Mouse (Mus musculus) forebrain, embryonic 10.5 days (tissue): ENCODE results near the gene Patj. TPM values are rescaled to one million over a fixed set of nuclear protein-coding genes. Genes with fewer than 3 reads are reported as not detected.

Experiments
- DNase-seq: peaks from one replicate; pipeline ENCODE4 v3.0.0-alpha.2; 2017; ENCODE audit warnings: low spot score; ENCODE audit errors: extremely low spot score
- H3K27ac ChIP-seq: fragments of 300-500 bp; sonication (generic); 2 replicates; pipeline ENCODE4 v1.5.1; 2016; ENCODE audit warnings: mild to moderate bottlenecking
- H3K27me3 ChIP-seq: fragments of 300-500 bp; sonication (generic); 2 replicates; pipeline ENCODE4 v1.6.1; 2016; ENCODE audit warnings: mild to moderate bottlenecking; ENCODE audit not compliant: poor library complexity, severe bottlenecking
- H3K36me3 ChIP-seq: fragments of 300-500 bp; sonication (generic); replicated peaks from 2 replicates; pipeline ENCODE4 v1.6.1; 2016; ENCODE audit warnings: mild to moderate bottlenecking, moderate library complexity
- H3K4me1 ChIP-seq: fragments of 300-500 bp; sonication (generic); 2 replicates; pipeline ENCODE4 v1.6.1; 2016
- H3K4me3 ChIP-seq: fragments of 300-500 bp; sonication (generic); 2 replicates; pipeline ENCODE4 v1.5.1; 2016; ENCODE audit warnings: mild to moderate bottlenecking, moderate library complexity
- H3K9me3 ChIP-seq: fragments of 300-500 bp; sonication (generic); 2 replicates; pipeline ENCODE4 v1.6.1; 2016; ENCODE audit warnings: mild to moderate bottlenecking, moderate library complexity
- WGBS: fragments of 180-500 bp; shearing (Covaris S2); methylation state at CpG from one replicate; pipeline ENCODE4 v1.1.7; 2016; 5-methylcytosine and 5-hydroxymethylcytosine counted together
- polyA plus RNA-seq: library from polyadenylated mRNA; unstranded; fragments of >200 nt; fragmentation: Nextera tagmentation; extraction: Ambion mirVana; gene quantifications from 2 replicates; pipeline ENCODE4 v1.2.1, GENCODE M21; 2016

The Patj gene
- polyA plus RNA-seq, 1 experiment from 2014 or later = 11.2 TPM

- H3K27me3 ChIP-seq = no peaks in the 10 kb centered on the region
- H3K4me3 ChIP-seq = no peak overlapping the region
- no peaks in the 10 kb centered on the region for H3K4me1 ChIP-seq
- no peaks in the 10 kb centered on the region for H3K9me3 ChIP-seq
- H3K27ac ChIP-seq = no peak overlapping the region
- 73% methylated on average over 5 of the region's 5 CpGs for WGBS
- DNase-seq = no peak
- H3K36me3 ChIP-seq = 0 out of 2 replicates have a peak, but pooled peaks cover 6% of the 10 kb centered on the region
Measured at GRCm38 (mm10) chr4:98500182-98500581, 104.6 kb downstream of the Patj start.

GRCm38 (mm10) chr4:98500875-98501274 is 105.3 kb downstream of the Patj start:
- 79% methylated on average over 2 of the region's 2 CpGs for WGBS
- Histone ChIP-seq H3K27ac (no peak overlapping the region), H3K4me1 (no peaks in the 10 kb centered on the region), H3K4me3 (no peak overlapping the region), H3K36me3 (0 out of 2 replicates have a peak, but pooled peaks cover 6% of the 10 kb centered on the region), H3K9me3 (no peaks in the 10 kb centered on the region), H3K27me3 (no peaks in the 10 kb centered on the region)
- no peak for DNase-seq

- H3K36me3 ChIP-seq = no peaks in the 10 kb centered on the region
- no peak overlapping the region for H3K27ac ChIP-seq
- H3K27me3 ChIP-seq = no peaks in the 10 kb centered on the region
- 74% methylated on average over 3 of the region's 3 CpGs for WGBS
- H3K4me1 ChIP-seq = peaks cover 4% of the 10 kb centered on the region; the same call in 1 of the 2 replicates
- no peak overlapping the region for H3K4me3 ChIP-seq
- DNase-seq = no peak
- H3K9me3 ChIP-seq = no peaks in the 10 kb centered on the region
Measured at GRCm38 (mm10) chr4:98504743-98505142, 109.2 kb downstream of the Patj start.

DNA sequence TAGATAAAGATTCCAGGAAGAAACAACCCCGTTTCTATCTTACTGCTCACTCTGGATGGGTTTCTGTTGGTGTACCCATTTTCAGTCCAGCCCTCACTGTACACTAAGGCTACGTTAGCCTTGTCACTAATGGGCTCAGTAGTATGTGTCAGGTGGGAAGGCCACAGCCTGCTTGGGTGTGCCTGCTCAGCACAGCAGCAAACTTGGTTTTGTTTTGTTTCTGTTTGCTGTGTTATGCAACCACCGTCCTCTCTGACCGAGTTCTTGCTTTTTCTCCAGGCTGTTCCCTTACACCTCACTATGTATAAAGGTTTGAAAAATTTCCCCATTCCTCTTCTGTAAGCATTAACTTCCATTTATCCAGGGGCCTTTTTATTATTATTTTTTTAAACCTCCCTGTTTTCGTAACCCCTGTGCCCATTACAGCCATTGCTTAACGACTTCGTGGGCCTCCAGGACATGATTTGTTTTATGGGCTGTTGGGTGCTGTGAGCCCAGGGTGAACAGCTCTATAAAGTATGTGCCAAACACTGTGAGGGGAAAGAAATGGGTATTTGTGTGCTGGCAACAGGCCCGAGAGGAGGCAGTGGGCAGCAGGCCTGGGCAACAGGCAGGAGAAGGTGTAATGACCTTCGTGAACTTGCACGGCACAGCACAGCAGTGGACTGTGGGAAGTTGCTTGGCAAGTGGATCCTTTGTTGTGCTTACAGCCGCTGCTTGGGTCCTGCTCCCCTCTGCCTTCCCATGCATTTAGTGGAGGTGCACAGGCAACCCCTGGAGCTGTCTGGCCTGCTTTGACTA is 113.1 kb downstream of the Patj start:
- Histone ChIP-seq H3K27me3 (no peaks in the 10 kb centered on the region), H3K4me3 (no peak overlapping the region), H3K36me3 (no peaks in the 10 kb centered on the region), H3K9me3 (no peaks in the 10 kb centered on the region), H3K4me1 (peaks cover 11% of the 10 kb centered on the region; the same call in 1 of the 2 replicates), H3K27ac (peak overlapping the region; percentile 25; the same call in 1 of the 2 replicates)
- WGBS = 90% methylated on average over 11 of the region's 11 CpGs
- no peak for DNase-seq

GRCm38 (mm10) chr4:98509939-98510338 is 114.4 kb downstream of the Patj start:
- Histone ChIP-seq H3K4me1 (peaks cover 11% of the 10 kb centered on the region; the same call in 1 of the 2 replicates), H3K9me3 (no peaks in the 10 kb centered on the region), H3K36me3 (no peaks in the 10 kb centered on the region), H3K27me3 (no peaks in the 10 kb centered on the region), H3K27ac (no peak overlapping the region), H3K4me3 (no peak overlapping the region)
- no peak for DNase-seq
- WGBS = 77% methylated on average over 5 of the region's 5 CpGs

DNA sequence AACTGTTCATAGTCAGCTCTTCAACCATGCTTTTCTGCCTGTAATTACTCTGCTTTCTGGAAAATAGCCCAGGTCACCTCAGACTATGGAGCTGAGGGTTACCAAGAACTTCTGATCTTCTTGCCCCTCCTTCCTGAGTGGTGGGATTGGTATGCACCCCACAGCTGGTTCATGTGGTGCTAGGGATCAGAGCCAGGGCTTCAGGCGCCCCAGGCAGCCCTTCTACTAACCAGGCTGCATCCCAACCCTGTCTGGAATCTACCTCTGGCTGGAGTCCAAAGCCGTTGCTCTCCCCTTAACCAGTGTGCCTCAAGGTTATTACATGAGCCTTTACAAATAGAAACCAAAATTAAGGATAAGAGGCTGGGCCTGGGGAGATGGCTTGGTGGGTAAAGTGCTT is 115.7 kb downstream of the Patj start:
- Histone ChIP-seq H3K27ac (peak overlapping the region; percentile 30; the same call in 1 of the 2 replicates), H3K4me1 (peaks cover 11% of the 10 kb centered on the region; the same call in 1 of the 2 replicates), H3K27me3 (no peaks in the 10 kb centered on the region), H3K4me3 (no peak overlapping the region), H3K9me3 (no peaks in the 10 kb centered on the region), H3K36me3 (no peaks in the 10 kb centered on the region)
- no peak for DNase-seq
- WGBS = 85% methylated on average over 2 of the region's 2 CpGs

- H3K9me3 ChIP-seq = no peaks in the 10 kb centered on the region
Measured at GRCm38 (mm10) chr4:98511964-98512743, 116.6 kb downstream of the Patj start.

DNA sequence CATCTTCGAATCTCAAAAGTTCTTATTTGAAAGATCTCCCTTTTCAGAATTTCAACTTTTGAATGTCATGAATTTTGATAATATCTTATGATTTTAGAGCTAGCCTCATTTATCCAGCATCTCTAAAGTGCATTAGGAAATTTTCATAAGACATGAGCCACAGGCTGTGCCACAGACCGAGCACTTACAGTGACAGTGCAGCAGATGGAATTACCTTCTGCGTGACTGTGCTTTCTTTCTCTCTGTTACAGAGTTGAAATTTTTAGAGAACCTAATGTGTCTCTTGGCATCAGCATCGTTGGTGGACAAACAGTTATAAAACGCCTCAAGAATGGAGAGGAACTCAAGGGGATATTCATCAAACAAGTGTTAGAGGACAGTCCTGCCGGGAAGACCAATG is 124.9 kb downstream of the Patj start:
- no peak overlapping the region for H3K4me3 ChIP-seq
- 94% methylated on average over 6 of the region's 6 CpGs for WGBS
- no peak overlapping the region for H3K27ac ChIP-seq
- H3K4me1 ChIP-seq = no peaks in the 10 kb centered on the region
- no peaks in the 10 kb centered on the region for H3K36me3 ChIP-seq
- no peaks in the 10 kb centered on the region for H3K9me3 ChIP-seq
- H3K27me3 ChIP-seq = no peaks in the 10 kb centered on the region
- no peak for DNase-seq

More at GRCm38 (mm10) chr4:98511964-98512743, 116.6 kb downstream of the Patj start:
- 89% methylated on average over 10 of the region's 10 CpGs for WGBS
- Histone ChIP-seq H3K27me3 (no peaks in the 10 kb centered on the region), H3K36me3 (no peaks in the 10 kb centered on the region), H3K27ac (0 out of 2 replicates have a peak overlapping the region, but pooled peaks have one; percentile 30), H3K4me3 (no peak overlapping the region), H3K4me1 (peaks cover 11% of the 10 kb centered on the region; the same call in 1 of the 2 replicates)
- DNase-seq = no peak

GRCm38 (mm10) chr4:98524525-98524924 is 128.9 kb downstream of the Patj start:
- Histone ChIP-seq H3K4me3 (no peak overlapping the region), H3K27me3 (no peaks in the 10 kb centered on the region), H3K9me3 (no peaks in the 10 kb centered on the region), H3K27ac (no peak overlapping the region), H3K4me1 (no peaks in the 10 kb centered on the region), H3K36me3 (no peaks in the 10 kb centered on the region)
- whole genome bisulfite sequencing = 96% methylated on average over 10 of the region's 10 CpGs
- DNase-seq = no peak

- Histone ChIP-seq H3K27ac (no peak overlapping the region), H3K4me1 (no peaks in the 10 kb centered on the region), H3K27me3 (no peaks in the 10 kb centered on the region), H3K4me3 (no peak overlapping the region), H3K36me3 (no peaks in the 10 kb centered on the region), H3K9me3 (no peaks in the 10 kb centered on the region)
- WGBS = 83% methylated on average over 3 of the region's 3 CpGs
- no peak for DNase-seq
Measured at GRCm38 (mm10) chr4:98535446-98535845, 139.9 kb downstream of the Patj start.

- H3K9me3 ChIP-seq = no peaks in the 10 kb centered on the region
- H3K4me1 ChIP-seq = peaks cover 4% of the 10 kb centered on the region
- no peak for DNase-seq
- no peak overlapping the region for H3K27ac ChIP-seq
- no peak overlapping the region for H3K4me3 ChIP-seq
- no peaks in the 10 kb centered on the region for H3K36me3 ChIP-seq
- 78% methylated on average over 2 of the region's 2 CpGs for WGBS
- H3K27me3 ChIP-seq = no peaks in the 10 kb centered on the region
Measured at GRCm38 (mm10) chr4:98541591-98541990, 146.0 kb downstream of the Patj start.

DNA sequence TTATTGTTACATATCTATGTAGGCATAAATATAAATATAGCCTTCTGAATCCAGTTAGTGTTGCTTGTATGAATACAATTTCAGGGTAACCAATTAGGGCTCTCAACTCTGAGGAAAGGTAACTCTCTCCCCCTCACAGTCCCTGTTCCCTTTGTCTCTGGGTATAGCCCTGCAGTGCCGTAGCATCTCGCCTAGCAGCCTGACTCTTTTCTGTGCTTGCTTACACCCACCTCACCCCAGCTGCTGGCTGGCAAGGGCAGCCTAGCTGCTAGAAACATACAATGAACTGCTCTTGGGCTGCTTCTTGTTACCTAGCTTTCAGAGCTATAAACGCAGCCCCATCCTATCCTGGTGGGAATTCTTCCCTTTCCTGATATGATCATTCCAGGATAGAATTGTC is 147.4 kb downstream of the Patj start:
- WGBS = 80% methylated on average over 3 of the region's 3 CpGs
- Histone ChIP-seq H3K36me3 (no peaks in the 10 kb centered on the region), H3K4me3 (no peak overlapping the region), H3K4me1 (peaks cover 10% of the 10 kb centered on the region), H3K9me3 (no peaks in the 10 kb centered on the region), H3K27ac (no peak overlapping the region), H3K27me3 (no peaks in the 10 kb centered on the region)
- DNase-seq = no peak

GRCm38 (mm10) chr4:98545376-98545775 is 149.8 kb downstream of the Patj start:
- no peak overlapping the region for H3K4me3 ChIP-seq
- DNase-seq = no peak
- no peaks in the 10 kb centered on the region for H3K27me3 ChIP-seq
- peaks cover 10% of the 10 kb centered on the region for H3K4me1 ChIP-seq
- WGBS = 21% methylated on average over 1 of the region's 1 CpGs
- no peaks in the 10 kb centered on the region for H3K9me3 ChIP-seq
- no peak overlapping the region for H3K27ac ChIP-seq
- no peaks in the 10 kb centered on the region for H3K36me3 ChIP-seq
